Mouse (Mus musculus): ENCODE data around the gene Wdr83. TPM values are rescaled to one million over a fixed set of nuclear protein-coding genes. Genes with fewer than 3 reads are reported as not detected.

Gene Wdr83
- total and polyA plus RNA-seq, 3 experiments = 27.0 to 58.4 TPM; not detected in 1

- TF ChIP-seq TBP (IDR thresholded peaks at IDR 0.05; ENCODE audit: low read depth, low read length) (peak; percentile 81), POLR2A (IDR thresholded peaks at IDR 0.05; ENCODE audit: control insufficient read depth in 1 of 2, insufficient read depth in 1 of 2, low read depth in 1 of 2, low read length in 2 of 2, poor library complexity in 1 of 2) (peak; percentile 78 to 83), TAL1 (IDR thresholded peaks at IDR 0.05; ENCODE audit: low read length) (no peak), SIN3A (IDR thresholded peaks at IDR 0.05; ENCODE audit: low read length) (peak; percentile 47; the same call in 1 of the 2 replicates), POLR2AphosphoS5 (IDR thresholded peaks at IDR 0.05; ENCODE audit: borderline replicate concordance, low read depth, low read length) (no peak), MYC (IDR thresholded peaks at IDR 0.05; ENCODE audit: low read depth, low read length) (peak; percentile 98), MAFK (IDR thresholded peaks at IDR 0.05; ENCODE audit: borderline replicate concordance, low read depth, low read length) (no peak), CTCF (IDR thresholded peaks at IDR 0.05 in 2 of 3, conservative IDR thresholded peaks at IDR 0.05 in 1 of 3; ENCODE audit: control insufficient read depth in 1 of 3, insufficient read depth in 1 of 3, low read depth in 2 of 3, low read length in 3 of 3, poor library complexity in 1 of 3, severe bottlenecking in 1 of 3) (no peak), SMC3 (IDR thresholded peaks at IDR 0.05; ENCODE audit: low read depth, low read length) (no peak), TCF12 (IDR thresholded peaks at IDR 0.05; ENCODE audit: low read depth, low read length) (no peak), HCFC1 (IDR thresholded peaks at IDR 0.05; ENCODE audit: low read depth, low read length) (peak; percentile 88), UBTF (IDR thresholded peaks at IDR 0.05; ENCODE audit: borderline replicate concordance, insufficient read depth, low read depth, low read length) (0 out of 2 replicates have a peak, but pooled peaks have one; percentile 8), MEF2A (IDR thresholded peaks at IDR 0.05; ENCODE audit: extremely low read depth, insufficient replicate concordance, low read depth, low read length, poor library complexity, severe bottlenecking) (no peak), CHD1 (IDR thresholded peaks at IDR 0.05; ENCODE audit: low read depth, low read length) (0 out of 2 replicates have a peak, but pooled peaks have one; percentile 3), ELF1 (IDR thresholded peaks at IDR 0.05; ENCODE audit: low read depth, low read length) (peak; percentile 78), POLR2AphosphoS2 (IDR thresholded peaks at IDR 0.05; ENCODE audit: low read length) (peak; percentile 44; the same call in 1 of the 2 replicates), CHD2 (IDR thresholded peaks at IDR 0.05; ENCODE audit: low read length) (no peak), USF2 (IDR thresholded peaks at IDR 0.05; ENCODE audit: borderline replicate concordance in 1 of 2, insufficient read depth in 1 of 2, low read depth in 1 of 2, low read length in 2 of 2) (peak; percentile 40 to 77; a peak in 2 of 4 replicates), ZNF384 (IDR thresholded peaks at IDR 0.05; ENCODE audit: low read depth, low read length) (no peak), EP300 (IDR thresholded peaks at IDR 0.05; ENCODE audit: low read depth in 1 of 2, low read length in 2 of 2) (no peak), ZC3H11A (IDR thresholded peaks at IDR 0.05; ENCODE audit: low read depth, low read length) (no peak)
Measured at GRCm38 (mm10) chr8:85071514-85072281, 9.4 kb downstream of the Wdr83 start, which contains the start of gene Dhps (continued).

- Histone ChIP-seq H3K9me3 (replicated peaks; ENCODE audit: insufficient read depth, low read length) (no peaks in the 10 kb centered on the region), H3K27ac (ENCODE audit: control insufficient read depth, low read depth, low read length) (peak overlapping the region; percentile 77), H3K79me2 (ENCODE audit: control insufficient read depth, insufficient read depth, low read length, poor library complexity) (peaks cover 15% of the 10 kb centered on the region), H3K36me3 (ENCODE audit: control insufficient read depth in 1 of 2, insufficient read depth in 2 of 2, low read length in 2 of 2) (peaks cover 0 to 8% of the 10 kb centered on the region in 2 experiments; a peak in 3 of 4 replicates), H3K9ac (ENCODE audit: control insufficient read depth, low read depth, low read length, poor library complexity, severe bottlenecking) (peak overlapping the region; percentile 94), H3K4me3 (ENCODE audit: control insufficient read depth in 1 of 2, insufficient read depth in 1 of 2, low read depth in 2 of 2, low read length in 2 of 2) (peak overlapping the region; percentile 86 to 90), H3K27me3 (ENCODE audit: control insufficient read depth in 1 of 2, insufficient read depth in 2 of 2, low read length in 2 of 2) (no peaks in the 10 kb centered on the region), H3K4me1 (ENCODE audit: control insufficient read depth in 1 of 2, insufficient read depth in 2 of 2, low read length in 2 of 2) (peaks cover 2 to 12% of the 10 kb centered on the region in 2 experiments; a peak in 3 of 4 replicates)
- no peak for TF ChIP-seq RAD21 (IDR thresholded peaks at IDR 0.05; ENCODE audit: low read depth, low read length)
- TF ChIP-seq RCOR1 (IDR thresholded peaks at IDR 0.05; ENCODE audit: low read depth, low read length) = no peak
- TF ChIP-seq UBTF (IDR thresholded peaks at IDR 0.05; ENCODE audit: borderline replicate concordance, insufficient read depth, low read depth, low read length) = no peak
- TF ChIP-seq TBP (IDR thresholded peaks at IDR 0.05; ENCODE audit: low read depth, low read length) = no peak
- TF ChIP-seq TCF12 (IDR thresholded peaks at IDR 0.05; ENCODE audit: low read depth, low read length) = no peak
- TF ChIP-seq GATA1 (IDR thresholded peaks at IDR 0.05; ENCODE audit: low read depth, low read length) = no peak
- TF ChIP-seq TAL1 (IDR thresholded peaks at IDR 0.05; ENCODE audit: low read length) = no peak
- no peak for TF ChIP-seq POLR2A (IDR thresholded peaks at IDR 0.05; ENCODE audit: control insufficient read depth in 1 of 2, insufficient read depth in 1 of 2, low read depth in 1 of 2, low read length in 2 of 2, poor library complexity in 1 of 2)
- TF ChIP-seq ELF1 (IDR thresholded peaks at IDR 0.05; ENCODE audit: low read depth, low read length) = no peak
- TF ChIP-seq MYC (IDR thresholded peaks at IDR 0.05; ENCODE audit: low read depth, low read length) = no peak
- TF ChIP-seq POLR2AphosphoS5 (IDR thresholded peaks at IDR 0.05; ENCODE audit: borderline replicate concordance, low read depth, low read length) = no peak
- no peak for TF ChIP-seq MEF2A (IDR thresholded peaks at IDR 0.05; ENCODE audit: extremely low read depth, insufficient replicate concordance, low read depth, low read length, poor library complexity, severe bottlenecking)
- TF ChIP-seq ZKSCAN1 (IDR thresholded peaks at IDR 0.05; ENCODE audit: low read depth, low read length) = no peak
- no peak for TF ChIP-seq USF2 (IDR thresholded peaks at IDR 0.05; ENCODE audit: borderline replicate concordance in 1 of 2, insufficient read depth in 1 of 2, low read depth in 1 of 2, low read length in 2 of 2)
- TF ChIP-seq POLR2AphosphoS2 (IDR thresholded peaks at IDR 0.05; ENCODE audit: low read length) = no peak; the same call in 1 of the 2 replicates
- TF ChIP-seq MAFK (IDR thresholded peaks at IDR 0.05; ENCODE audit: borderline replicate concordance, low read depth, low read length) = no peak
- TF ChIP-seq CHD2 (IDR thresholded peaks at IDR 0.05; ENCODE audit: low read length) = no peak
- peak; percentile 53 for DNase-seq (ENCODE audit: low read depth, low spot score)
Measured at GRCm38 (mm10) chr8:85071041-85071440, 10.1 kb downstream of the Wdr83 start.
